Mouse (Mus musculus): Measurements from ENCODE around the gene Dgkh.

Dgkh gene

DNA sequence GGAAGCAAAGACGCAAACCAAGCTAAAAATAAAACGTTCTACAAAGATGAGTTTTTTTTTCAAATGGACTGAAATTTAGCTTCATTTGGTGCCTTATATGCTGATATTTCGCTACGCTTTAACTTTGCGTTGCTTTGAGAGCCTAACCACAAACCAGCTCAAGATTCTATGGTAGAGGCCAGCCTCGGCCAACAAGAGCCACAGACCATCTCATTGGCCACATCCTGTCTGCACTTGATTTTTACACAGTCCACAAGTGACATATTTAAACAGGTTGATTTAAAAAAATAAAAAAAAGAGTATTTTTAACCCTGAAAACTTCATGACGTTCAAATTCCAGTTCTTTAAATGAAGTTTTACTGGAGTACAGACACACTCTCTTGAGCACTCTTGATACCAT is 16.5 kb downstream of the Dgkh start:
- no peak for DNase-seq

DNA sequence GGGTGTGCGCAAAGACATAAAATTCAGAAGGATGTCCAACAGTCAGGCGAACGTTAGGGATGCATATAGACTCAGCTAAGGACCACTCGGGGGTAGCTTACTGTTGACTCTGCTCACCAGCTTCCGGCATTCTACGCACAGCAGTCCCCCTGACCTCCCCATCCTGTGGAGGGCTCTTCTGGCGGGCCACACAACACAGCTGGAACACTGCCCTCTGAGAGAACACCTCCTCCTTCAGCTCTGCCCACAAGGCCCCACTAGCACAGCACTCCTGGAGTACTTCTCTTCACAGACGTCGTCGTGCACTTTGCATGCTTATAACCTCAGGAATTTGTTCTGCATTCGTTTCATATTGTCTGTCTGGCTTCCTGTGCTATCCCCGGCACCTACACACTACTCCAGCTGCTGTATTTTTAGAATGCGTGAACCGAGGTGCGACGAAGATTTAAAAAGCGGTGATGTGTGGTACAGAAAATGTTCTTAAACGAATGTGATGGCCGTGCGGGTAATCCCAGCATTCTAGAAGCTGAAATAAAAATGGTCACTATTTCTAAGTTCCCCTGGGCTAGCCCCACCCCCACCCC is 19.9 kb downstream of the Dgkh start:
- no peak for DNase-seq

DNA sequence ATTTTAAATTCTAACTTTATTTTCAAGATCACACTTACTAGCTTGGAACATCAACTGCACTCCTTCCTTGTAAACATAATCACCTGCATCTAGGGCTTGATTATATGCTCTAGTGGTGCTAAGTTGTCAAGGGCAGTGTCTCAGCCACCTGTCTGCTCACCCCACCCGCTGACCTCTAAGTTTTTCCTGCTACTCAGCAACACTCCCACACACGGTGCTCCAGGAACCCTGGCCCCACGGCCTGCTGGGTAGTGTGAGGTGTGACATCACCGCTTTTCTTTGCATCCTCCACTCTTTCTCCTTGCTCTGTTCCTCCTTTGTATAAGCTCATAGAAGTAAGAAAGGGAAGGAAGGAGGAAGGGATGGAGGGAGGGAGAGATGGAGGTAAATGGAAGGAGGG is 21.9 kb downstream of the Dgkh start:
- no peak for DNase-seq

DNA sequence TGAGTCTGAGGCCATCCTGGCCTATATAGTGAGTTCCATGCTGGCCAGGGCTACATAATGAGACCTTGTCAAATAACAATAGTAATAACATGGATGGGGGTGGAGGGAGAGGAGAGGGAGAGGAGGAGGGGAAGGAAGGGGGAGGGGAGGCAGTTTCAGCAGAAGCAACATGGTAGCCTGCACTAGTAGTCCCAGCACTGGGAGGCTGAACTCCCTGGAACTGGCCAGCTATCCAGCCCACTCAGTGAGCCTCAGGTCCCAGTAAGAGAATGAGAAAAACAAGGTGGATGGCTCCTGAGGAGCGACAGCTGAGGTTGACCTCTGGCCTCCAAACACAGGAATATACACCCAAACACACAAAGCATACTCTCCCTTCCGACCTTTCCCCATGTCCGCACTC is 27.0 kb downstream of the Dgkh start:
- DNase-seq, result peak; percentile 24

DNA sequence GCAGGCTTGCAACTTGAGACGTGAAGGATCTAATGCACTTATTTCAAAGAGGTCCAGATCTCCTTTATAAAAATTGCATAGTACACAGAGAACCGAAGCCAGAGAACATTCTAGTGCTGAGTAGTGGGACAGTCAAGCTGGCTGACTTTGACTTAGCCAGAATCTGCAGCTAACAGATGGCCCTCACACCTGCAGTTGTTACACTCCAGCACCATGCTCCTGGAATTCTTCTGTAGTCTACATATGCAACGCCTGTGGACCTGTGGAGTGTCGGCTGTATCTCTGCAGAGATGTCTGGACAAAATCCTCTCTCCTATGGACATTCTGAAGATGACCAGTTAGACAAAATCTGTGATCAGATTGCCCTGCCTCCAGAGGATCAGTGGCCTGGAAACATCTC is 28.6 kb downstream of the Dgkh start:
- no peak for DNase-seq

DNA sequence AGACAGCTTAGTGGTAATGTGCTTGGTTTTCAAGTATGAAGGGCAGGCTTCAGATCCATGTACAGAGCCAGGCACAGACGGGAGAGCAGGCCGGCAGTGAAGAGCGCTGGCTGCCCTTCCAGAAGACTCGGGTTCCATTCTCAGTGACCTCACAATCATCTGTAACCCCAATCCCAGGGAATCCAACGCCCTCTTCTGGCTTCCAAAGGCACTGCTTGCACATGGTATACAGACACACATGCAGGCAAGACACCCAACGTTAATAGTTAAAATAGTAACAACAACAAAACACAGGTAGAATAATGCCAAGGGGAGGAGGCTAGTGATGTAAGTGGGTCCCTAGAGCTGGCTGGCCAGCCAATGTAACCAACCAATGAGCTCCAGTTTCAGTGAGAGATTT is 29.2 kb downstream of the Dgkh start:
- no peak for DNase-seq

DNA sequence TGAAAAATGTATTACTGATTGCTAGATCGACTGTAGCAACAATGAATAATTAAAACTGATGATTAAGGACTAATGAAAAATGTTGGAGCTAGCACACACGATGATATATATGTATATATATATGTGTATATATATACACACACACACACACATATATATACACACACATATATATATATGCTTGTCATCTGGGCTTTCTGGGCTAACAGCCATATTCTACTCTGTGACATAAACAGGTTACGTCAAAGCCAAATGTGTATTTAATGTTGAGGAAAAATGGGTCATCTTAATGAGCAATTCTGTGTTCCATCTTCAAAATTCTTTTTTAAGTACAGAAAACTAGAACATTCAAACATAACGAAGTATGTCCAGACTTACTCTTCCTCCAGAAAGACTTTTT is 30.5 kb downstream of the Dgkh start:
- DNase-seq, result no peak

DNA sequence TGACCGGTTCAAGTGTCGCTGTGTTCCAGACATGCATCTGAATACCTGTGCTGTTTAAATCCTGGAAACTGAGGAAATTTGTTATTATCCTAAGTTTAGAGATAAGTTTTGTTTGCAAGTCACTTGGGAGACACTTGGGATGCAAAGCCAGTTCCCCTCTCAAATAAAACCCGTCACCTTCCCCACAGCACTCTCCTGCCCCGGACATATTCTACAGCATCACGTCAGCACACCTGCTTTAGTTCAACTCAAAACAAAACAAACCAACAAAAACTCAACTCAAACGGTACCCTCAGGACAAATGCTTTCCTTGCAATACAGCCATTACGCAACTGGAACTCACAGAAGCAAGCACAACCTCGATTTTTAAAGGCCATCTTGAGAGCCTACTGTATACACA is 31.1 kb downstream of the Dgkh start:
- DNase-seq, result no peak

DNA sequence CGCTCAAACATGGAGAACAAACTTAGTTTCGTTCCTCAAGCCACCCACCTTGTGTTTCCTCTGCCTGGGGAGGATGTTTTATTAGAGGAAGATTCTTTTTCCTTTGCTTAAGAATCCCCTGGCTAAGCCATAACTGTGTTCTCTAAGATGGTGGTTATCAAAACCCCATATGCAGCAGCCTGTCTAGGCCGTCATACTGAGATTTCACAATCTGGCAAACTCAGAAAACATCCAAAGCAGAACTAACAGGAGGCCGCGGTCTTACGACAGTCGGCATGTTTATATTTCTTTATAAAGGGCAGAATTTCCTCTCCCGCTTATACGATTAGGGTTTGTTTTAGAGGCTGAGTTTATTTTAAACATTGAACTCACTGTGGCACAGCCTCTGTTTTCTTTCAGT is 31.5 kb downstream of the Dgkh start:
- DNase-seq, result no peak

DNA sequence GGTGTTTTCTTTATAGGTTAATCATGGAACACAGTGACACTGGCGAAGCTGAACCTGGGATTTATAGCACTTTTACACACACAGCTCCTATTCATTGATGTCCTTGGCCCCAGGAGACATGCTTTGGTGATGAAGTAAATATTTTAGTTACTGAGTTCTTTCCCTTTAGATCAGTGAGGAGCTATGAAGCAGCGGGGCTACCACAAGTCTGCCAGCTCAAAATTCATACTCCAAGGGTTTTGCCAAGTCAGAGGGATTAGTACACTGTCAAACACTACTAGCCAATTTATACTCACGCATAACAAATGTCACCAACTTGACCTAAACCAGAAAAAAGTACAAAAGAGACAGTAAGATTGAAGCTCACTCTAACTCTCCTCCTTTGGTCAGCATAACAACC is 32.9 kb downstream of the Dgkh start:
- DNase-seq, result no peak

DNA sequence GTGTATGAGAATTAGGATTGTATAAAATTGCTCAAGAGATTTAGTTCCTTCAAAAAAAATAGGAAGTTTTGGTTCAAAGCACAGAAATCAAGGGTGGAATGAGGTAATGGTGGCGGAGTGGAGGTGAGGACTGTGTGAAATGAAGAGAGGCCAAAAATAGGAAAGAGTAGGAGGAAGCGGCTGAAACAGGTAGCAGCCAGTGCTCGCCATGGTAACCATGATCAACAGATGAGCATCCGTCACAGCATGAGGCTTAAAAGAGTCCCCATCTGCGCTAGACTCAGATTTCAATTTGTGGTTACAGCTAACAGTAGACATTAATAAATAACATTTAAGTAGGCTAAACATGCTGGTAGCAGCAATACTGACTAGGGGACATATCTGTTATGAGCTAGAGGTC is 33.4 kb downstream of the Dgkh start:
- no peak for DNase-seq

DNA sequence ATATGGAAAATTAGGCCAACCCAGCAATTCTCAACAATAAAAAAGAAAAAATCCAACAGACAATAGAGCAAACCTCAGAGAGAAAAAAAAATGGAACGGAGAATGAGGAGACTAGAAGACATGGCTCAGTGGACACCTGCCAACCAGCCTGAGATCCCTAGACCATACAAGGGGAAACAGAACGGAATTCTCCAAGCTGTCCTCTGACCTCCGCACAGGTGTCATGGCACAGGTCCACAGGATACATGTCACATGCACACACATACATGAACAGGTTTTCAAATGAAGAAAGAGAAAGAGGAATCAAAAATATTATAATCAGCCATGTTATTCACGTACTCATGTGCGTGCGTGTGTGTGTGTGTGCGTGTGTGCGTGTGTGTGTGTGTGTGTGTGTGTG is 38.5 kb downstream of the Dgkh start:
- DNase-seq, result no peak

DNA sequence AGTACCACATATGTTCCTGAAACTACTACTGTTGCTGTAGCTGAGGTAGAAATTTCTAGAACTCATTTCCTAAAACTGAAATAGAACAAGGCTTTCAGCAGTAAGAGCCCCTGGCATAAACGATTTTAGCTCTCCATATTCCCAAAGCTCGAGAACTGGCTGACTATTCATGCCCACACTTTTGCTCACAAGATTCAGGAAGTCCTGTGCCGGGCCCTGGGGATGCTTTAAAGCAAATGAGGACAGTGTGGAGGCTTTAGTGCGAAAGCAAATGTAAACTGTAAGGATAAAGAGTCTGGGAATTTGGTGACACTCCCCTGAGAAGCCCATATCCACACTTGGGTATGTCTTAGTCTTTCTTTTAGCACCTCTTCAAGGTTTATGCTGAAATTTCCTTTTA is 40.0 kb downstream of the Dgkh start:
- DNase-seq, result no peak

DNA sequence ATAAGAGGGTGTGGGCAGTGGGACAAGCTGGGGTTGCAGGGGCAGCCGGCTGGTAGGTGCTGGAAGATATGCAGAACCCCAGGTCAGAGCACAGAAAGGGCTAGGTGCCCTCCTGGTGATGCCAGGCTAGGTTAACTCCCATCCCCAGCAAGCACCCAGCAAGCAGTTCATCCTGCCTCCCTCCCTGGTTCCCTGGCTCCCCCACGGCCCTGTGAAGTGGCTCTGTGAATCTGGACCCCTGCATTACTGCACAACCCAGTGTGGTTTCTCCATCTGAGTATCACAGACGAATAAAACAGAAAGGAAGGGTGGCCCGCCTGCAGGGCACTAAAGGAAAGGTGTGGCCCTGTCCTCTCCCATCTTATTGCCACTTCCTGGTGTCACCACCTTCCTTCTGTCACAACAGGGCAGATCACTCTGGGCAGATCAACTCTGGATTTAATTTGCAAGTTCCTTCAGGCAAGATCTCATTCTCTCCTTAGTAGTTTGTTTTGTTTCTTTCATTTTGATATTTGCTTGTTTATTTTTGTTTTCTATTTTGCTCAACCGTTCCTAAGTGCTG is 40.6 kb downstream of the Dgkh start:
- no peak for DNase-seq

DNA sequence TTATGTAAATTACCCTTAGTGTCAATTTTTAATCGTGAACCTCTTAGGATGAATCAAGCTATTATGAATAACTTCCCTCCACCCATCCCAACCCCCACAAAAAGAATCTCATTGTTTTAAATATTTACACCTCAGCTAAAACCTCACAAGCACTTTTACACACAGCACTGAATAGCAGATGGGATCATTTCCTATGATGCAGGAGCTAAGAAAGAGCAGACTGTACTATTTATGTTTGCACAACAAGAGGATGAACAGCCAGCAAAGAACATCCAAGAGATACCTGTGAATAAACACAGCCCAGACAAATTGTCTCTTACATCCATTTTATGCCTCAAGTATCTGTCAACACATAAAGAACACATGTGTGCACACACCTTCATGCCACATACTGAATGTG is 41.7 kb downstream of the Dgkh start:
- no peak for DNase-seq

DNA sequence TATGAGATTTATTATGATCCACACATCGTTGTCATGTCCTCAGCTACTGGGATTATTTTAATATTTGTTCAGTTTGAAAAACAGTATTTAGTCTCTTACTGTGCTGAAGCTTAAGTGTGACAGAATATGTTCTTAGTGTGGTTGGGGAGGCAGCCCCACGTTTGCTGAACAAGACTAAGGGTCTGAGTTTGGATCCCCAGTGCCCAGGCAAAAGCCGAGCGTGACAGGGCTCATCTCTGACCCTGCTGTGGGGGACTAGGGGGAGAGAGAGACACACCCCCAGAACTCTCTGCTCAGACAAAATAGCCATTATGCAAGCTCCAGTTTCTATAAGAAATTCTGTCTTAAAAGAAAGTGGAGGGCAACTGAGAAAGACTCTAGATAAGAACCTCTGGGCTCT is 42.2 kb downstream of the Dgkh start:
- no peak for DNase-seq

DNA sequence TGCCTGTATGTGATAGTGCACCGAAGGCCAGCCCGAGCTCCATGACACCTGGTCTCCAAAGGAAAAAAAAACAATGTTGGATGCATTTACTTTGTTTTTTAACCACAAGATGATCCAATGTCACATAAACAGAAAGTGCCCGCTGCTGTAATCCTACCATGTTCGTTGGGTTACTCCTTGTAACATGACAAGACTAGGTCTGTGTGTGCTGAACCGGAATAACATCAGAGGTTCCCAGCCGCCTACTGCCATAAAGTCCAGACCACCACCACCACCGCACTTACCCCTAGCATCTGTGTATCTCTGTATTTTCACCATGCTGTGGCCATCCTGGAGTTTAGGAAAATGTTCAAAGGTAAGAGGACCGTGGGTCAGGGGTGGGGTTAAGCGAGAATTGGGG is 42.6 kb downstream of the Dgkh start:
- no peak for DNase-seq

DNA sequence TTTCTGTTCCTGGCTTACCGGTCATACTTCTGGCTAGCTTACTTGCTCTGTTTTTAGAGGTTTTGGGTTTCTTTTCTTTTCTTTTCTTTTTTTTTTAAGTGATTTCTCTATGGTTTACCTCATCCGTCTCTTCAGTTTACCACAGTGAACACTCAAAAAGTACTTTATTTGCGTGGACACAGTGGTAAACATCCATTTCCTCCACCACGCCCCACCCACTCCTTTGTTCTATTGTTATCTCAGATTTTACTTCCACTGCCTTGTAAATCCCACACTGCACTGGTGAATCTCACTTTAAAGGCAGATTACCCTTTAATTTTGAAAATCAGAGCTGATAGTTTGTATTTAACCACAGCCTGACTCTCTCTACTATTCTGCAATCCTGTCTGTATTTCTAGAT is 44.9 kb downstream of the Dgkh start:
- DNase-seq, result no peak

DNA sequence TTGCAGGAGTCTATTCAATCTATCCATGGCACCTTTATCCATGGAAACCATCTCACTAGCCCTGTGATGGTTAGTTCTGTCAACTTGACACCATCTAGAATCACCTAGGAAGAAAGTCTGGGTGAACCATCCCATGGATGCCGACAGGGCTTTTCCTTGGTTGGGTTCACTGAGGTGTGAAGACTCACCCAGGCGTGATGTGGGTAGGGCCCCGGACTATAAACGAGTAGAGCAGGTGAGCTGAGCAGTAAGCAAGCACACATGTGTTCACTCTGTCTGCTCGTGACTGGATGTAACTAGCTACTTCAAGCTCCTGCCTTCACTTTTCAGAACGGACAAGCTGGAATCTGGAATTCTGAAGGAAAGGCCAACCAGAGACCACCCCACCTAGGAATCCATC is 45.9 kb downstream of the Dgkh start:
- no peak for DNase-seq

DNA sequence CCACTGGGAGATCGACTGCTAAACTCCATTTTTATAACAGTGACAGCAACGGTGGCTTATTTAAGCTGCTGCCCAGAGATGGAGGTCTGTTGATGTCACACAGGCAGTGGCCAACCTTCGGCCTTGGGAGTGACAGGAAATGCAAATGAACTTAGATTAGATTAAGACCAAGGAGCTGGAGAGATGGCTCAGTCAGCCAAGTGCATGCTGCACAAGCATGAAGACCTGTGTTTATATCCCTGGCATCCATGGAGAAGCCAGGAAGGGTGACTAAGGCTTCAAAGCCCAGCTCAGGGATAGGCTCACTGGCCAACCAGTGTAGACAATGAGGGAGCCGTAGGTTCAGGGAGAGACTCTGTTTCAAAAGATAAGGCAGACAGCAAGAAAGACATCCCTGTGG is 48.4 kb downstream of the Dgkh start:
- no peak for DNase-seq

DNA sequence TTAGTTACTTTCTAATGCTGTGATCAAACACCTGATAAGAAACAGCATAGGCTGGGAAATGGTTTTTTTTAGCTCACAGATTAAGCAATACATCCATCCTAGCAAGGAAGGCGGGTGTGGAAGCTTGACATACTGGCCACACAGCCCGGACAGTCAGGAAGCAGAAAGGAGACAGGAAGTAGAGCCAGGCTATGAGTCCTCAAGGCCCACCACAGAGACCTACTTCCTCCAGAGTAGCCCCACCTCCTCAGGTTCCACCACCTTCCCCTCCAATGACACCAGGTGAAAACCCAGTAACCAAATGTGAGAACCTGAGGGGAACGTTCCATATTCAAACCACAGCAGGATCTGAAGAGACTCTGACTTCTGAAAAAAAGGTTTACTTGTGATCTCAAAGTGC is 53.6 kb downstream of the Dgkh start:
- no peak for DNase-seq

DNA sequence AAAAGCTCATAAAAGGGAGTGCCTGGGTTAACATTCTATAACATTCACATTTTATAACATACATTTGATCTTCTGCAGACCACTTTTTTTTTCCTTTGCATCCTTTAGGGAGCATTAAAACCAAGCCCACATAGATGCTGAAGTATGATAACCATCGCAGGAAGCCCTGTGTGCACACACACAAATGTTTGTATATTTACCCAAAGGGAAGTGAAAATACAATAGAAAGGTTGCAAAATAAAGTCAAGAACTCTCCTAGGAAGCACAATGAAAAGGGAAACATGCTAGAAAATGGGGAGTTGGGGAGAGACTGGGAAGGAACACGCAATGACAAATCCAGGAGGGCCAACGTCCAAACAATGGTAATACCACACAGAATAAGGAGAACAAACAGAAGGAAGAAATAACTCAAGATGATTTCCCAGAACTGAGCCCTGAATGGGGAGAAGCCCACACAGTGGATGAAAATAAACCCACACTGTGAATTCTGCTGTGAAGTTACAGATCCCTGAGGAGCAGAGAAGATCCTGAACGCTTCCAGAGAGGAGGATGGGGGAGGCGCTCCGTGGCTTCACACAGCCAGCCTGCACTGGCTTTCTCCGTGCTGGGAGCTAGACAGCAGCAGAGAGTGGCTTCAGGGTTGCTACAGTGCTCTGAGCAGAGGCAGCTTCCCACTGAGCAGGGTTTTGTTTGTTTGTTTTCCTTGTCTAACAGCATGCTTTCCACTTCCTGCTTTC is 54.6 kb downstream of the Dgkh start:
- DNase-seq, result peak; percentile 32

DNA sequence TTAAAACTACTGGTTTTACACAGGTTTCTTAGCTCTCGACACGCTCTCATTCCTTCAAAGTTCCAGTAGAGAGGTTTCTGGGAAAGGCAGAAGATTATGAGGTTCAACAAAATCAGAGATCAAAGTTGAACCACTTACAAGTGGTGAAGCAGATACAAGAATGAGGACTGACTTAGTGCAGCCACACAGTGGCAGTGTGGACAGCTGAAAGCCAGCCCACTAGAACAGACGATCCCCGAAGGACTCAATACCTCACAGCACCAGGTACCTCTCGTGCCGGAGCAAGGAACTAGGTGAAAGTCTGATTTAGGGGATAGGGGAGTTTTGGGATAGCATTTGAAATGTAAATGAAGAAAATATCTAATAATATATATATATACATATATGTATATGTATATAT is 56.1 kb downstream of the Dgkh start:
- DNase-seq, result no peak

DNA sequence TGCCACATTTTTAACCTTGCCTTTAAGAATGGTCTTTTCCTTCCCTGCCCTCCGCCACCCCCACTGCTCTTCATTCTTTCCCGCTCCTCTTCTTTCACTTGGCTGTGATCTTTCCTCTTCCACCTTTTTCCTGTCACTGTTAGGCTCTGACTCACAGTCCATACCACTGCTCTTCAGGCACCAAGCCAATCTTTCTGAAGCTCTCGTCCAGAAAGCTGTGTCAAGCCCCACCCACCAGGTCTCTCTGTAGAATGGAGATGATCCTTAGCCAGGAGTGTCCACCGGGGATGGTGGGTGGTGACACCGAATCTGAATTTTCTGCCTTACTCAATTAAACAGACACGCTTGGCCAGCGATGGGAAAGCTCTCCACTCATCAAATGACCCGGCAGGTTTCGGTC is 58.0 kb downstream of the Dgkh start:
- DNase-seq, result no peak

DNA sequence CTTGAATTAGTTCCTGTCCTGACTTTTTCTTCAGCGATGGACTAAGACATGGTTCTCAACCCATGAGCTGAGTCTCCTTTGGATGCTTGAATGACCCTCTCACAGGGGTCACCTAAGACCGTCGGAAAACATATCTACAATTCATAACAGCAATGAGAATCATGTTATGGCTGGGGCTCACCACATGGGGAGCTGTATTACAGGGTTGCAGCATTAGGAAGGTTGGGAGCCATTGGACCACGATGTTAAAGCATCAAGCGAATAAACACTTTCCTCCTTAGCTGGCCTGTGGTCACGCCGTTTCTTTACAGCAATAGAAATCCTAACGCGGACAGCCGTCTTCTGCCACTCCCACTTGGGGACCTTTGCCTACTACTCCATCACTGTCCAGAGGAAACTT is 62.6 kb downstream of the Dgkh start:
- DNase-seq, result peak; percentile 59

Data from retina, postnatal 1 day (tissue).